Mouse (Mus musculus): ENCODE measurements at regions not wholly inside any gene's neighbourhood (a gene's known extent, or its start where the extent isn't known, plus 50 kb on each side); places are given as distances from the start of the nearest gene placed in this dataset.

- WGBS = 32% methylated on average over 6 of the region's 6 CpGs
- Histone ChIP-seq H3K4me2 (ENCODE audit: low read depth, low read length) (no peak overlapping the region), H3K36me3 (ENCODE audit: control insufficient read depth, insufficient read depth, low read length) (no peaks in the 10 kb centered on the region), H3K27ac (ENCODE audit: low read length) (peak overlapping the region; percentile 8; the same call in 1 of the 2 replicates), H3K9ac (ENCODE audit: low read length) (no peak overlapping the region), H3K9me3 (ENCODE audit: control insufficient read depth, low read length) (no peaks in the 10 kb centered on the region), H3K4me1 (replicated peaks; ENCODE audit: control insufficient read depth, insufficient read depth, low read length) (peaks cover 7% of the 10 kb centered on the region), H3K4me3 (ENCODE audit: low read length) (no peak overlapping the region), H3K27me3 (ENCODE audit: control insufficient read depth, insufficient read depth, low read depth, low read length) (no peaks in the 10 kb centered on the region)
- ATAC-seq (ENCODE audit: low read depth) = no peak
Measured at GRCm38 (mm10) chr2:146565693-146566092, 53.5 kb upstream of the Ralgapa2 start.

- Histone ChIP-seq H3K4me3 (ENCODE audit: low read length) (no peak overlapping the region), H3K4me1 (replicated peaks; ENCODE audit: control insufficient read depth, insufficient read depth, low read length) (no peaks in the 10 kb centered on the region; the same call in 1 of the 2 replicates), H3K27me3 (ENCODE audit: control insufficient read depth, insufficient read depth, low read depth, low read length) (no peaks in the 10 kb centered on the region), H3K9ac (ENCODE audit: low read length) (no peak overlapping the region), H3K27ac (ENCODE audit: low read length) (no peak overlapping the region), H3K9me3 (ENCODE audit: control insufficient read depth, low read length) (no peaks in the 10 kb centered on the region), H3K36me3 (ENCODE audit: control insufficient read depth, insufficient read depth, low read length) (no peaks in the 10 kb centered on the region), H3K4me2 (ENCODE audit: low read depth, low read length) (no peak overlapping the region)
- no peak for ATAC-seq (ENCODE audit: low read depth)
- WGBS = 73% methylated on average over 11 of the region's 11 CpGs
Measured at GRCm38 (mm10) chr2:146568171-146568842, 56.2 kb upstream of the Ralgapa2 start.

- WGBS = 88% methylated on average over 11 of the region's 11 CpGs
- Histone ChIP-seq H3K4me2 (ENCODE audit: low read depth, low read length) (no peak overlapping the region), H3K9me3 (ENCODE audit: control insufficient read depth, low read length) (no peaks in the 10 kb centered on the region), H3K4me1 (replicated peaks; ENCODE audit: control insufficient read depth, insufficient read depth, low read length) (no peaks in the 10 kb centered on the region; the same call in none of the 2 replicates), H3K27ac (ENCODE audit: low read length) (no peak overlapping the region), H3K9ac (ENCODE audit: low read length) (no peak overlapping the region), H3K27me3 (ENCODE audit: control insufficient read depth, insufficient read depth, low read depth, low read length) (no peaks in the 10 kb centered on the region), H3K4me3 (ENCODE audit: low read length) (no peak overlapping the region), H3K36me3 (ENCODE audit: control insufficient read depth, insufficient read depth, low read length) (no peaks in the 10 kb centered on the region)
- no peak for ATAC-seq (ENCODE audit: low read depth)
Measured at GRCm38 (mm10) chr2:146571036-146571435, 58.9 kb upstream of the Ralgapa2 start.

GRCm38 (mm10) chr2:146571857-146572256 is 59.7 kb upstream of the Ralgapa2 start:
- Histone ChIP-seq H3K27me3 (ENCODE audit: control insufficient read depth, insufficient read depth, low read depth, low read length) (no peaks in the 10 kb centered on the region), H3K9ac (ENCODE audit: low read length) (no peak overlapping the region), H3K36me3 (ENCODE audit: control insufficient read depth, insufficient read depth, low read length) (no peaks in the 10 kb centered on the region), H3K27ac (ENCODE audit: low read length) (no peak overlapping the region), H3K4me2 (ENCODE audit: low read depth, low read length) (no peak overlapping the region), H3K9me3 (ENCODE audit: control insufficient read depth, low read length) (no peaks in the 10 kb centered on the region), H3K4me1 (replicated peaks; ENCODE audit: control insufficient read depth, insufficient read depth, low read length) (no peaks in the 10 kb centered on the region; the same call in none of the 2 replicates), H3K4me3 (ENCODE audit: low read length) (no peak overlapping the region)
- ATAC-seq (ENCODE audit: low read depth) = no peak
- 90% methylated on average over 9 of the region's 9 CpGs for WGBS

GRCm38 (mm10) chr2:146575610-146576297 is 63.6 kb upstream of the Ralgapa2 start:
- Histone ChIP-seq H3K27ac (ENCODE audit: low read length) (peak overlapping the region; percentile 38; the same call in 1 of the 2 replicates), H3K9me3 (ENCODE audit: control insufficient read depth, low read length) (no peaks in the 10 kb centered on the region), H3K27me3 (ENCODE audit: control insufficient read depth, insufficient read depth, low read depth, low read length) (no peaks in the 10 kb centered on the region), H3K36me3 (ENCODE audit: control insufficient read depth, insufficient read depth, low read length) (no peaks in the 10 kb centered on the region), H3K4me3 (ENCODE audit: low read length) (no peak overlapping the region), H3K4me2 (ENCODE audit: low read depth, low read length) (no peak overlapping the region), H3K4me1 (replicated peaks; ENCODE audit: control insufficient read depth, insufficient read depth, low read length) (no peaks in the 10 kb centered on the region; the same call in 1 of the 2 replicates), H3K9ac (ENCODE audit: low read length) (no peak overlapping the region)
- ATAC-seq (ENCODE audit: low read depth) = 0 out of 2 replicates have a peak, but pooled peaks have one; percentile 26
- WGBS = 49% methylated on average over 3 of the region's 3 CpGs

GRCm38 (mm10) chr2:146576298-146576905 is 64.3 kb upstream of the Ralgapa2 start:
- 28% methylated on average over 4 of the region's 4 CpGs for WGBS
- H3K4me3 ChIP-seq (ENCODE audit: low read length) = no peak overlapping the region
- H3K9ac ChIP-seq (ENCODE audit: low read length) = no peak overlapping the region
- H3K36me3 ChIP-seq (ENCODE audit: control insufficient read depth, insufficient read depth, low read length) = no peaks in the 10 kb centered on the region
- H3K27me3 ChIP-seq (ENCODE audit: control insufficient read depth, insufficient read depth, low read depth, low read length) = no peaks in the 10 kb centered on the region
- H3K4me1 ChIP-seq (replicated peaks; ENCODE audit: control insufficient read depth, insufficient read depth, low read length) = no peaks in the 10 kb centered on the region; the same call in 1 of the 2 replicates
- H3K27ac ChIP-seq (ENCODE audit: low read length) = no peak overlapping the region
- H3K9me3 ChIP-seq (ENCODE audit: control insufficient read depth, low read length) = no peaks in the 10 kb centered on the region
- ATAC-seq (ENCODE audit: low read depth) = no peak
- no peak overlapping the region for H3K4me2 ChIP-seq (ENCODE audit: low read depth, low read length)

- H3K4me3 ChIP-seq (ENCODE audit: low read length) = no peak overlapping the region
- H3K9ac ChIP-seq (ENCODE audit: low read length) = no peak overlapping the region
- ATAC-seq (ENCODE audit: low read depth) = no peak
- H3K4me1 ChIP-seq (replicated peaks; ENCODE audit: control insufficient read depth, insufficient read depth, low read length) = no peaks in the 10 kb centered on the region; the same call in 1 of the 2 replicates
- no peaks in the 10 kb centered on the region for H3K27me3 ChIP-seq (ENCODE audit: control insufficient read depth, insufficient read depth, low read depth, low read length)
- WGBS = 55% methylated on average over 3 of the region's 3 CpGs
- no peak overlapping the region for H3K4me2 ChIP-seq (ENCODE audit: low read depth, low read length)
- no peaks in the 10 kb centered on the region for H3K9me3 ChIP-seq (ENCODE audit: control insufficient read depth, low read length)
- H3K27ac ChIP-seq (ENCODE audit: low read length) = no peak overlapping the region
- H3K36me3 ChIP-seq (ENCODE audit: control insufficient read depth, insufficient read depth, low read length) = no peaks in the 10 kb centered on the region
Measured at GRCm38 (mm10) chr2:146577096-146577495, 65.0 kb upstream of the Ralgapa2 start.

- Histone ChIP-seq H3K27ac (ENCODE audit: low read length) (no peak overlapping the region), H3K9ac (ENCODE audit: low read length) (no peak overlapping the region), H3K36me3 (ENCODE audit: control insufficient read depth, insufficient read depth, low read length) (no peaks in the 10 kb centered on the region), H3K4me1 (replicated peaks; ENCODE audit: control insufficient read depth, insufficient read depth, low read length) (no peaks in the 10 kb centered on the region), H3K27me3 (ENCODE audit: control insufficient read depth, insufficient read depth, low read depth, low read length) (no peaks in the 10 kb centered on the region), H3K4me2 (ENCODE audit: low read depth, low read length) (no peak overlapping the region), H3K4me3 (ENCODE audit: low read length) (no peak overlapping the region), H3K9me3 (ENCODE audit: control insufficient read depth, low read length) (no peaks in the 10 kb centered on the region)
- ATAC-seq (ENCODE audit: low read depth) = no peak
- 80% methylated on average over 3 of the region's 3 CpGs for WGBS
Measured at GRCm38 (mm10) chr2:146581220-146581619, 69.1 kb upstream of the Ralgapa2 start.

GRCm38 (mm10) chr2:146583807-146584388 is 71.8 kb upstream of the Ralgapa2 start:
- no peaks in the 10 kb centered on the region for H3K9me3 ChIP-seq (ENCODE audit: control insufficient read depth, low read length)
- H3K27me3 ChIP-seq (ENCODE audit: control insufficient read depth, insufficient read depth, low read depth, low read length) = no peaks in the 10 kb centered on the region
- H3K36me3 ChIP-seq (ENCODE audit: control insufficient read depth, insufficient read depth, low read length) = no peaks in the 10 kb centered on the region
- H3K4me1 ChIP-seq (replicated peaks; ENCODE audit: control insufficient read depth, insufficient read depth, low read length) = no peaks in the 10 kb centered on the region
- H3K9ac ChIP-seq (ENCODE audit: low read length) = no peak overlapping the region
- ATAC-seq (ENCODE audit: low read depth) = no peak
- no peak overlapping the region for H3K4me3 ChIP-seq (ENCODE audit: low read length)
- no peak overlapping the region for H3K4me2 ChIP-seq (ENCODE audit: low read depth, low read length)
- H3K27ac ChIP-seq (ENCODE audit: low read length) = no peak overlapping the region
